Mouse (Mus musculus): ENCODE measurements at regions not wholly inside any gene's neighbourhood (a gene's known extent, or its start where the extent isn't known, plus 50 kb on each side); places are given as distances from the start of the nearest gene placed in this dataset.

- TF ChIP-seq MYOD1 (IDR thresholded peaks at IDR 0.05; ENCODE audit: control insufficient read depth in 1 of 3, insufficient read length in 2 of 3, low read depth in 2 of 3) = no peak
- no peak for TF ChIP-seq POLR2A (IDR thresholded peaks at IDR 0.05; ENCODE audit: insufficient read length, low read depth)
- no peak for TF ChIP-seq USF1 (IDR thresholded peaks at IDR 0.05; ENCODE audit: low read depth)
Measured at GRCm38 (mm10) chr3:130887540-130888312, 157.5 kb upstream of the Rpl34 start.

Measured in myocyte (in vitro differentiated cells).